Mouse (Mus musculus): ENCODE results near the gene Itfg1.
A peak's percentile ranks its signal among the peaks of the same experiment; 100 is the strongest.

Itfg1 gene

GRCm38 (mm10) chr8:85745053-85745452 is 95.7 kb downstream of the Itfg1 start:
- DNase-seq (ENCODE audit: low read depth, low spot score): no peak

GRCm38 (mm10) chr8:85730545-85730944 is 110.2 kb downstream of the Itfg1 start:
- DNase-seq (ENCODE audit: low read depth, low spot score): no peak

- DNase-seq (ENCODE audit: low read depth, low spot score): no peak
These were observed 123.5 kb downstream of the Itfg1 start for GRCm38 (mm10) chr8:85717271-85717670.

- DNase-seq (ENCODE audit: low read depth, low spot score): no peak
These were observed 124.0 kb downstream of the Itfg1 start for GRCm38 (mm10) chr8:85716696-85717095.

- no peak for DNase-seq (ENCODE audit: low read depth, low spot score)
These were observed 133.7 kb downstream of the Itfg1 start for GRCm38 (mm10) chr8:85706988-85707387.

GRCm38 (mm10) chr8:85700751-85701351 is 139.9 kb downstream of the Itfg1 start, which contains the start of gene Neto2:
Neto2 (minus strand) TSS chr8:85700924.
- peak; percentile 40 for DNase-seq (ENCODE audit: low read depth, low spot score)

GRCm38 (mm10) chr8:85700101-85700750 is 140.5 kb downstream of the Itfg1 start:
- peak; percentile 73 for DNase-seq (ENCODE audit: low read depth, low spot score)

GRCm38 (mm10) chr8:85699051-85699450 is 141.7 kb downstream of the Itfg1 start:
- DNase-seq (ENCODE audit: low read depth, low spot score): peak; percentile 57
